Mouse (Mus musculus) gastrocnemius, postnatal 36 days (tissue): ENCODE measurements around the gene Socs7. TPM values are rescaled to one million over a fixed set of nuclear protein-coding genes. Genes with fewer than 3 reads are reported as not detected.

Experiments used
- DNase-seq, 2 experiments: peaks; one replicate each; pipeline ENCODE4 v3.0.0; 2022
- intact Hi-C: fragments of 180-260 bp; cut with DNase I; formaldehyde crosslinking; loops from one replicate; pipeline ENCODE4 v1.15.1; 2025
- total RNA-seq, 2 experiments: library from RNA; stranded (reverse); gene quantifications; 2 replicates each; pipeline ENCODE4 v1.2.3; 2021

Gene Socs7
- total RNA-seq, 2 experiments from 2014 or later = 42.0 to 43.4 TPM

DNA sequence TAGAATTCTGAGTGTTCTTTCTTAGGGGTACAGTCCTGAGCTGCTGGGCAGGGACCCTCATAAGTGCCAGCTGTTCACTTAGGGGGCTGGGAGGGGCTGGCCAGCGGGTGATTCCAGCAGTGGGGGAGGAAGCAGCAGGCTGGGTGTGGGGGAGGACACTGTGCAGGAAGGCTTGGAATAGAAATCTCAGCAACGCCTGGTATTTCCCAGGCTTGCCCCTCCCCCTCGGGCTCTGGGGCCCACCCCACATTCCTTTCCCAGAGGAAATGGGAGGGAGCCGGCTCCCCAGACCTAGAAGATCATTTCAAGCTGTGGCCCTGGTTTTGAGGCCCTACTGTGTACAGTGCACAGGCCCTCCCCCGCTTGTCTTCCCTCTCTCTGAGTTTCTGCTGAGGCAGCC is 75.4 kb downstream of the Socs7 start:
- peak; percentile 42 to 65 for DNase-seq
- intact Hi-C loops = no loop called here

DNA sequence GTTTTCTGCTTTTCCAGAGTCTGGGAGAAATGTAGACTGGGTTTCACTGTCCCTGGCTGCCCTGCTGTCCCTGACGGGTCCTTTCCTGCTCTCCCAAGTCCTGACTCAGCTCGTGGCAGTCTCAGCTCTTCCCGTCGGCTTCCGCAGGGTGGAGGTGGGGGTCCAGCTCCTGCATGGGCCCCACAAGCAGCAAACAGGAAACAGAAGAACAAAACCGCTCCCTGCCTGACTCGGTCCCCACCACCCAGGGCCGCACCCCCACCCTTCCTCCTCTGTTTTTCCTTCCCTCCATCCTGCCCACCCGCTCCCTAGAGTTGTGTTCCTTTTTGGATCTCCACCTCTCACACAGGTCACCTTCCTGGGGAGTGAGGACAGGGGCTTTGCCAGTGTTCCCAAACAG is 76.5 kb downstream of the Socs7 start:
- DNase-seq = no peak

DNA sequence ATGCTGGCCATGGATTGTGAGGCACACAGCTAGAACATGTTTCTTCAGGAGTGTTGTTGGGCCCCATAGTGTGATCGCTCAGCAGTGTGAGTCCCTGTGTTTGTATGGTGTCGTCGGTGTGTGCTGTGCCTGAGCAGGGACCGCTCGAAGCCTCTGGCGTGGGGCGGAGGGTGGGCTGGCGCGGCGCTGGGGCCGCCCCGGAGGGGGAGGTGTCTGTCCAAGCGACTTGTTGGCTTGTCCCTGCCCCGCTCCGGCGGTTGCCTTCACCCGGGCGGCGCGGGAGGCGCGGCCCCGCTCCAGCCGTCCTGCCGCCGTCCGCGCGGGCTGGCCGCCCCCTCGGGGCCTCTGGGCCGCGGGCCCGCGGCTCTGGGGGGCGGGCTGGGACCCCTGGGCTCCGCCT is 77.6 kb downstream of the Socs7 start:
- DNase-seq = peak; percentile 63 to 74
- intact Hi-C loops = no loop called here

More for the DNA sequence above, 76.5 kb downstream of the Socs7 start:
- intact Hi-C loops = no loop called here

DNA sequence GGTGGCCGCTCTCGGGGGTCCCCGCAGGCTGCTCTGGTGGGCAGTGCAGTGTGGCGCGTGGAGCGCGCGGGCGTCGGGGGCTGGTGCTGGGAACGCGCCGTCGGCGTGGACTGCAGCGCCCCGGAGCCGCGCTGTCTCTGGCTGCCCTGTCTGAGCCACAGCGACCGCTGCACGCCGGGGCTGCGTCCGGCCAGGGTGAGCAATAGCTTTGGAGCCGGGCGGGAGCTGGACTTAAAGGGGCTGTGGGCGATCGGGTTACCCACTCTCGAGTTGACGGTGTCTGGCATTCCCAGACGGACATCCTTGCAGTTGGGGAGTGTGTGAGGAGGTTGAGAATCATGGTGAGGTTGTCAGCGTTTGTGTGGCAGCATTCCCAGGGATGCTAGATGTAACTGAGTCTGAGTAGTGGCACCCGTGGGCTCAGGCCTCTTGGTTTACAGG is 78.1 kb downstream of the Socs7 start:
- no peak for DNase-seq
- intact Hi-C loops = no loop called here

DNA sequence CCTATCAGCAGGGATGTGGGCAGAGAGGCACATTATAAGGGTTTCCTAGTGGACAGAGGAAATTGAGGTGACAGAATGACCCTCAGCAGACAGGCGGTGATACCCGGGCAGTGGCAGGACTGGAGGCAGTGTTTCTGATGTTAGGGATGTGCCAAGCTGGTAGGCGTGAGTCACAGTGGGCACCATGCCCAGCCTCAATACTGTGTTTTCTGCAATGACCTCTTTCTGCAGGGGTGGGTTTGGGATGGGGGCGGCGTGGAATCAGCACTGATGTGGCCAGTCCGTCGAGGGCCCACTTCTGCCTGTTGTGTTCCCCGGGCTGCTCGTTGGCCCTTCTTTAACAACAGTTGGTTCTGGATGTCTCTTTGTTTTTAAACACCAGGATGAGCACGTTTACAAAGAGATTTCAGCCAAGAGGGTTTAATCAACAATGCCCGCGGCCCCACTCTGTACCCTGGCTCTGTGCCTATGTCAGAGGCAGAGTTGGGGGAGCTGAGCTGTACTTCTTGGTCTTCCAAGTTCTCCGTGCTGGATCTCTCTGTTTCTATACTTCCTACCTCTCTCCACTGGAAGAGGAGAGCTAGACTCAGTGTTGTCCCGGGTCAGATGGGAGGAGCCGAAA is 78.8 kb downstream of the Socs7 start:
- intact Hi-C loops = no loop called here
- no peak for DNase-seq

DNA sequence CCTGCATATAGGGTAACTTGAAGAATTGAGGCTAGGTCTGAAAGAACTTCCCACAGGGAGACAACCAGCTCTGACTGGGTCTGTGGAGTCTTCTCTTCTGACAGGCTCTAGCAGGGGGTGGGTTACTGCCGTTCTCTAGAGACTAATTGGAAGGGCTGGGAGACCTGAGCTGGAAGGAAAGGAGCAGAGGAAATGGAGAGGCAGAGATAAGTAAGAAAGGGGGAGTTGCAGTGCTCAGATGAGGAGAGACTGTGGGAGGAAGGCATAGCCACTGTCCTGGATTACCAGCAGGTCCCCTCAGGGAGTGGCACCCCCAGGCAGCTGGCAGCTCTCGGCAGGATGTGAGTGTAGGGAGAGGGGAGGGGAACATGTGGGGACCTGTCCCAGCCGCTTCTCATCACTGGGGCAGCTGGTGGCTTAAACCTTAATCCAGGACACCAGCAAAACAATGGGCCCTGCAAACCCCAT is 79.3 kb downstream of the Socs7 start:
- DNase-seq = no peak
- intact Hi-C loops = no loop called here

DNA sequence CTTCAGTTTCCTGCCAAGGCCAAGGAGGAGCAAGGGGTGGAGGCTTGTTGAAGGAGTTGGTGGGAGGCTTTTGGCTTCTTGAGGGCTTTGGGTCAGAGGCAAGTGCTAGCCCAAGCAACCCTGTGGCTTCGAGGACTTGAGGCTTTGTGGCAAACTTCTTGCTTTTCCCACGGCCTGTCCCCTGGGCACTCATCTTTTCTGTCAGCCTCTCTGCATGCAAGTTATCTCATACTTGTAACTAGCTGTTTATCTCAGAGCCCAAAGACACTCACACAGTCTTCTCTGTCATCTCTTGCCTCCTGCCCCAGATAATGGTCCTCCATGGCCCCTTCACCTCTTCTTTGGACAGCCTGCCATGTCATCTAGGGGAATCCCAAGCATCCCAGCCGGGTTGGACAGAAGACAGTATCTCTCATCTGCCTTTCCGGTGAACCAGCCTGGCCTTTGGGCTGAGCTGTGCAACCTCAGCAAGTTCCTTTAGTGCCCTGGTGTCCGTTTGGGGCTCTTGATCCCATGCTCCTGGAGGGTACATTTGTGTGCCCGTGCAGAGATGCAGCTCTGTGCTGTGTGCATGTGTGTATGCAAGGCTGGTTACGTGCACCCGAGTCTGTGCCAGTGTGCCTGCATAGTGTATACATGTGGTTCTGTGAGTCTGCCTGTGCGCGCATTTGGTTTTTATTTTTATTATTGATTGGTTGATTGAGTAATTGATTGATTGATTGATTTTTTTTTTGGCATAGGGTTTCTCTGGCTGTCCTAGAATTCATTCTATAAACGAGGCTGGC is 80.7 kb downstream of the Socs7 start:
- intact Hi-C loops = no loop called here

DNA sequence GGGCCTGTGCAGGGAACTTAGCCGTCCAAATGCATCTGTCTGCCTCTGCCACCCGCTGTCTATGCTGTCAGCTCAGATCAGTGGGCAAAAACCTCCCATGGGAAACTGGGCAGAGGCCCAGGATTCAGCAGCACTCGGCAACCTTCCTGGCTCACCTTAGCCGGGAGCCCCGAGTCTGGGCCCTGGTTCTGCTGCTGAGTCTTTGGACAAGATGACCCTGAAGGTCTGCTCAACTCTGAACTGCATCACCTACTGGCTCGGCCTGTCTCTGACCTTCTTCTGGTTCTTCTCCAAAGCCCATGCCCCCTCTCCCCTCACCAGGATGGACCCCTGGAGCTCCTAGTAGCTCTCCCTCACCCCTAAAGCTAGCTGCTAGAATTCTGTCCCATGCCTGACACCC is 83.2 kb downstream of the Socs7 start:
- DNase-seq = no peak
- intact Hi-C loops = no loop called here

More for the DNA sequence above, 80.7 kb downstream of the Socs7 start:
- DNase-seq = no peak

DNA sequence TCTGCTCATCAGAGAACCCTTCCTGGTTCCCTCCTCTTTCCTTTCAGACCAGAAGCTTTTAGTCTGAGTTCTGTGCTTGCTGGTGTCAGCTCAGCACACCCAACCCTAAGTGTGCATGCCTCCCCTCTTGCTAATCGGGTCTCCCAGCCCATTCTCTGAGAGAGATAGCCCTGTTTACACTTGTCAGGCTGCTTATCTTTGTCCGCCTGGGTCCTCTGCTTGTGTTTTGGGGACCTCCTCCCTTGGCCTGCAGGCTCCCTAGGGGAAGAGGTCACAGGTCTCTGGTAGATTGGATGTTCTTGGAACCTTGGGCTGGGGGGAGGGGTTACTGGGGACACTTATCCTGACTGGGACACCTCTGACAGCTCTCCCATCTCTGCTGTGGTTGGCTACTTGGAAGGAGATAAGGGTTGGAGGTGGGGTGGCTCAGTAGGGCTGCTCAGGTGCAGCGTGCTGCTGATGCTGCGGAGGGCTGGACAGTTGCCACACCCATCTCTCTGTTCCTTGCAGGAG is 83.7 kb downstream of the Socs7 start:
- no peak for DNase-seq
- intact Hi-C loops = no loop called here

DNA sequence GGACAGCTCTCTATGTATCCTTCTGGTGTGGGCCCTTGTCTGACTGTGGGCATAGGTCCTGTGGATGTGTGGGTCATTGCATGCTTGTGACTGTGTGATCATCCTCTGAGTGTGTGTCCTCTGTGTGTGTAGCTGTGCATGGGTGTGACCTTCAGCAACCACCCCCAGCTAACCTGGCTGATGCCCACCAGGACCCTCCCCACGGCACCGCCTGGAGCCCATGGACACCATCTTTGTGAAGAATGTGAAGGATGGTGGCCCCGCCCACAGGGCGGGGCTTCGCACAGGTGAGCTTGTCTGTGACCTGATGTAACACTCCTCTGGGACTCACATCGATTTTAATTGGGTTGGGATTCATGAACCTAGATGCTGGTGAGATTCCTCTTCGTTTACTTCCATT is 85.6 kb downstream of the Socs7 start:
- no peak for DNase-seq
- intact Hi-C loops = no loop called here

Other genes starting within 250 kb of the Socs7 start
- gene Tbx21, start 247.2 kb upstream of the Socs7 start, total RNA-seq = under 1 TPM; 0.44 to 0.69 TPM
- 1 to 10 TPM; 5.9 to 6.6 TPM for gene Tbkbp1, start 211.1 kb upstream of the Socs7 start, total RNA-seq
- gene Kpnb1, start 174.7 kb upstream of the Socs7 start, total RNA-seq = 10 to 100 TPM; 46.2 to 52.3 TPM
- gene Npepps, start 81.9 kb upstream of the Socs7 start, total RNA-seq = 10 to 100 TPM; 51.5 to 56.9 TPM
- 10 to 100 TPM; 33.5 to 37.9 TPM for gene Mrpl45, start 46.8 kb upstream of the Socs7 start, total RNA-seq
- under 1 TPM in 1 of 2 experiments, not detected in 1; 0.03 TPM for gene Gpr179, start 10.5 kb upstream of the Socs7 start, total RNA-seq
- 1 to 10 TPM; 5.4 to 6.6 TPM for gene Arhgap23, start 53.0 kb downstream of the Socs7 start, total RNA-seq
- gene 4933428G20Rik, start 137.8 kb downstream of the Socs7 start, total RNA-seq = not detected
- under 1 TPM; 0.59 to 0.72 TPM for gene Srcin1, start 213.6 kb downstream of the Socs7 start, total RNA-seq